Mouse (Mus musculus) Muller cell, postnatal 12 days (primary cell): ENCODE data around the gene Pebp1.
"Not testable (repeated sequence)": the region's sequence is repeated elsewhere in the genome, so short reads cannot be mapped to it uniquely, and the experiment has no call there.

Experiments
- DNase-seq: peaks from one replicate; pipeline ENCODE4 v3.0.0-alpha.2; 2015; ENCODE audit errors: inconsistent ontology term

Gene Pebp1

GRCm38 (mm10) chr5:117286831-117287822 is at the start of gene Pebp1:
Gene Pebp1, minus strand, starts transcription at chr5:117287625.
- peak; percentile 95 for DNase-seq

- no peak for DNase-seq
Measured at GRCm38 (mm10) chr5:117330457-117330856, 43.0 kb upstream of the Pebp1 start.

- no peak for DNase-seq
Measured at GRCm38 (mm10) chr5:117326408-117326807, 39.0 kb upstream of the Pebp1 start.

- DNase-seq = no peak
Measured at GRCm38 (mm10) chr5:117323751-117324150, 36.3 kb upstream of the Pebp1 start.

- DNase-seq = peak; percentile 84
Measured at GRCm38 (mm10) chr5:117318741-117319629, 31.6 kb upstream of the Pebp1 start, which contains the start of gene Vsig10. Gene Vsig10, plus strand, starts transcription at chr5:117319083.

GRCm38 (mm10) chr5:117314587-117315428 is 27.4 kb upstream of the Pebp1 start:
- DNase-seq = peak; percentile 40

- peak; percentile 22 for DNase-seq
Measured at GRCm38 (mm10) chr5:117313909-117314308, 26.5 kb upstream of the Pebp1 start.

GRCm38 (mm10) chr5:117313420-117313819 is 26.0 kb upstream of the Pebp1 start:
- DNase-seq = peak; percentile 15

GRCm38 (mm10) chr5:117307699-117308098 is 20.3 kb upstream of the Pebp1 start:
- DNase-seq = peak; percentile 47

GRCm38 (mm10) chr5:117306826-117307225 is 19.4 kb upstream of the Pebp1 start:
- no peak for DNase-seq

GRCm38 (mm10) chr5:117305754-117306153 is 18.3 kb upstream of the Pebp1 start:
- no peak for DNase-seq

- peak; percentile 70 for DNase-seq
Measured at GRCm38 (mm10) chr5:117304947-117305346, 17.5 kb upstream of the Pebp1 start.

- peak; percentile 52 for DNase-seq
Measured at GRCm38 (mm10) chr5:117303691-117304579, 16.5 kb upstream of the Pebp1 start.

GRCm38 (mm10) chr5:117302899-117303298 is 15.5 kb upstream of the Pebp1 start:
- DNase-seq = no peak

GRCm38 (mm10) chr5:117295011-117295410 is 7.6 kb upstream of the Pebp1 start:
- no peak for DNase-seq

GRCm38 (mm10) chr5:117293776-117294175 is 6.4 kb upstream of the Pebp1 start:
- DNase-seq = not testable (repeated sequence)

- DNase-seq = no peak
Measured at GRCm38 (mm10) chr5:117292547-117292946, 5.1 kb upstream of the Pebp1 start.

GRCm38 (mm10) chr5:117291312-117291711 is 3.9 kb upstream of the Pebp1 start:
- DNase-seq = no peak

GRCm38 (mm10) chr5:117290081-117290480 is 2.7 kb upstream of the Pebp1 start:
- no peak for DNase-seq

- no peak for DNase-seq
Measured at GRCm38 (mm10) chr5:117289646-117290045, 2.2 kb upstream of the Pebp1 start.
